Mouse (Mus musculus): Measurements from ENCODE around the gene Gm17359. TPM values are rescaled to one million over a fixed set of nuclear protein-coding genes. Genes with fewer than 3 reads are reported as not detected.
"Not testable (repeated sequence)": the region's sequence is repeated elsewhere in the genome, so short reads cannot be mapped to it uniquely, and the experiment has no call there.

Gene Gm17359
- total RNA-seq, 2 experiments from 2014 or later, result not detected

- no peak for DNase-seq
These were observed 78.6 kb downstream of the Gm17359 start for GRCm38 (mm10) chr3:79415081-79415480.

GRCm38 (mm10) chr3:79415929-79416328, 79.5 kb downstream of the Gm17359 start:
- DNase-seq, result no peak

DNA sequence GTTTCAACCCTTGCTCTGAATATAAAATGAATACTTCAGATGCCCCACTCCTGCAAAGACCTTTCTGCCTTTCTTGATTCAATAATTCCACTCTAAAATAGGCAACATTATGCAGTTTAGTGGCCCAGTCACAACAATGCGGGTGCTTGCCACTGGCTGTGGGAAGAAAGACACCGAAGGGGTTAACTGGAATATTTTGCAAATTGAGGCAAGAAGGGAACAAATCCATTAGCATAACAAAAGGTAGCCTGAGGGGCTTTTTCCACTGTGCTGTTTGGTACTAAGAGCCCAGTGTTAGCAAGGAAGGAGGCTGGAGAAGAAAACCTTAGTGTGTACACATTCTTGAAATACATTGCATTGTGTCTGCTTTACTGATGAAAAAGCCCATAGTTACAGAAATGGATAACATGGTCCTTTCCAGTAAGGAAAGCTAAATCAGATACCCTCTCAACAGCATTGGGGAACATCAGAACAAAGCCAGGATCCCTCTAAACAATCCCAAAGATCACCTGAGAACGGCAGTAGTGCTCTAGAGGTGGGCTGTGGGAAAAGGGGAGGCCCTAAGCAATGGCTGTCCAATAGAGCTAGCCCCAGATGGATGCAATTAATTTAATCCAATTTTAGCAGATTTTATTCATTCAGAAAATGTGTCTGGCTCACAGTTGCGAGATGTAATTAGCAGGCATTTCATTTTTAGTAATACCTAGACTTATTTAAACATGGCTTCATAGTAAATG, 80.7 kb downstream of the Gm17359 start:
- no peak for DNase-seq

- no peak for DNase-seq
These were observed 82.5 kb downstream of the Gm17359 start for GRCm38 (mm10) chr3:79418921-79419320.

GRCm38 (mm10) chr3:79425441-79425840, 89.0 kb downstream of the Gm17359 start:
- no peak for DNase-seq

DNA sequence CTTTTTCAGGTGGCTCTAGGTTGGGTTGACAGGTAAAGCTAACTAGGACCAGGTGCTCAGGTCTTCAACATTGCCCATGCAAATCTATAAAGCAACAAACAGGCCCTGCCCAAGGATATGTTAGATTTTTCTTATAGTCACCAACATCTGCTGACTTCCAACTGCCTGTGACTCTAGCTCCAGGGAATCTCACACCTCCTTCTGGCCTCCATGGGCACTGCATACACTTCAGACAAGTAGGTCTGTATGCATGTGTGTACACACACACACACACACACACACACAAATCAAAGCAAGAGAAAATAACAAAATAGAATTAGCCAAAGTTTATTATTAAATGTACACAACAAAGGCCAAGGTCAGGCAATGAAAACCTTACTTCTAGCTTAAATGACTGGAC, 97.1 kb downstream of the Gm17359 start:
- no peak for DNase-seq

DNA sequence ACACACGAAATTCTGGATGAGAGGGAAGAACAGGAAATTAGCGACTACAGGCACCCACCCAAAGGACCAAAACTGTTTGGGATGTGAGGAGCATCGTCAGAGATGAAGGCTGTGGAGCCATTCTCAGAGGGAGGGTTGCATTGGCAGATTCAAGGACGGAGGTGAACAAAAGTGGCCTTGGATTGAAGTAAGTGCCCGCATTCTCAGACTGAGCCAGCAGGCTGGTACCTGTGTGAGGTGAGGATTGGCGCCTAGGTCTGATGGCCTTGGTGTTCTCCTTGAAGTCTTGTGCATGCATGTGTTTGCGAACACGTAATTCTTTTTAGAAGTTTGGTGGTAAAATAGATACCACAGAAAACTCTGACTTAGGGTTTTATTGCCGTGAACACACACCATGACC, 98.0 kb downstream of the Gm17359 start:
- DNase-seq, result no peak

DNA sequence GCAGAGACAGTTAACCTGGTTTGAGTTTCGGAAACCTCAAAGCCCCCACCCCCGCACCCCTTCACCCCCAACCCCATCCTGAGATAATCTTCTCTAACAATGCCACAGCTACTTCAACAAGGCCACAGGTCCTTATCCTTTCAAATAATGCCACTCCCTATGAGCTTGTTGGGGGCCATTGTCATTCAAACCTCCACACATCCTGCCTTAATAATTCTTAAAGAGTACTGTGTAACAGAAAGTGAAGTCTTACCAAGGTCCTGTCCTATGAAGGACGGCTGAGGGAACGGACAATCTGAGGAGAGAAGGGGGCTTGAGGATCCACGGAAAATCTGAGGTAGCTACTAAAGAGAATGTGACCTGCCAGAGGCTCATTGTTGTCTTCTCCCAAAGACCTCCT, 98.5 kb downstream of the Gm17359 start:
- no peak for DNase-seq

DNA sequence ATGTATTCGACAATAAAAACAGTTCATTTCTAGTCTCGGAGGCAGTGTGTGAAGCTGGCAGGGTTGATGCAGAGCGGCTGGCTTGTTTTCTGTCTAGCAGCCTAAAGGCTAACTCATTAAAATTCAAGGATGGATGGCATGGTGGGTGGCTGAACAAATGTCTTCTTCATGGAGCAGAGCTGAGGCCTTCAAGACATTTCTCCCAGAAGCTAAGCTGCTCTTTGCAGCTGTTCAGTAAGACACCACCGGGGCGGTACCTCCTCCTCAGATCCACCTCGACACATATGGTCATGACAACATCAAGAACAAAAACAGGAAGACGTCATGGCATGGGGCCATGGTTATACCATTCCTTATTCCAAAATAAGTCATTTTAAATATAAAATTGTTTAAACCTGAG, 99.7 kb downstream of the Gm17359 start:
- DNase-seq, result no peak

DNA sequence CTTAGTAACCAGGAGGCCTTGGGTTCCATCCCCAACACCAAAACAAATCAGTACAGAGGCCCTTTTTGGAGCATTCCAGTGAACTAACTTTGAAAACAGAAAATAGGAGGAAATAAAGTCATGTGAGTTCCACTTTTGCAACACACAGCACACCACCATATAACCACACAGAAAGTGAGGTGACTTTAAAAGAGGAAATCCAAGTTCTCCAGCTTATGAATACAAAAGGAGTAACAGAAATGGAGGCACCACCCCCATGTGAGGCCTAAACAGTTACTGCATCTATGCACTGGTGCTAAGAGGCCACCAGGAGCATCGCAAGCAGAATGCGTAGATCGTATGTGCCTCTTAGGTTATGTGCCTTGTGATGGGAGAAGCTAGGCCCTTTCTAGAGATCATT, 101.8 kb downstream of the Gm17359 start:
- no peak for DNase-seq

- DNase-seq, result no peak
These were observed 104.6 kb downstream of the Gm17359 start for GRCm38 (mm10) chr3:79440976-79441491.

- no peak for DNase-seq
These were observed 107.4 kb downstream of the Gm17359 start for GRCm38 (mm10) chr3:79443850-79444249.

- no peak for DNase-seq
These were observed 108.6 kb downstream of the Gm17359 start for GRCm38 (mm10) chr3:79445041-79445440.

DNA sequence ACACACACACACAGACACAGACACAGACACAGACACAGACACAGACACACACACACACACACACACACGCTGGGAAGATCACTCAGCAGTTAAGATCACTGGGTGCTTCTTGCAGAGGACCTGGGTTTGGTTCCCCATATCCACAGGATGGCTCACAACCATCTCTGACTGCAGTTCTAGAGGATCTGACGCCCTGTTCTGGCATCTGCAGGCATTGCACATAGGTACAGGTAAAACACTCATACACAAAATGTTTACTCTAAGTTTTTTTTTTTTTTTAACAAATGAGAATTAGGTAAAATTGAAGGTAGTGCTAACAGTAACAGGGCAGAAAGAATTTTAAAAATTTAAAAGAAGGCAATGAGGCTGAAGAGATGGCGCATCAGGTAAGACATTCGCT, 109.7 kb downstream of the Gm17359 start:
- no peak for DNase-seq

DNA sequence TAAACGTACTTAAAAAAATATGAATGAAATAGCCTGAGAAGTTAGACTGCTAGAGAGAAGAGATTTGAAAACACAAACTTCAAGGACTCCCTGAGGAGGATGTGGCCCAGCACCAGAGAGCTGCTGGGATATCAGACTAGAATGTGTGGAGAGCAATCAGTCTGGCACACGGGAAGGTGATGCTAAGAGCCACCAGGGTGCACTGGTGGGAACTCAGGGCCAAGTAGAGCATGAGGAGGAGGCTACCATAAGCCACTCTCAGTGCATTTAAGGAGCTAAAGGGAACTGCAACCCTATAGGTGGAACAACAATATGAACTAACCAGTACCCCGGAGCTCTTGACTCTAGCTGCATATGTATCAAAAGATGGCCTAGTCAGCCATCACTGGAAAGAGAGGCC, 110.2 kb downstream of the Gm17359 start:
- DNase-seq, result not testable (repeated sequence)

GRCm38 (mm10) chr3:79448421-79448820, 112.0 kb downstream of the Gm17359 start:
- DNase-seq, result no peak

DNA sequence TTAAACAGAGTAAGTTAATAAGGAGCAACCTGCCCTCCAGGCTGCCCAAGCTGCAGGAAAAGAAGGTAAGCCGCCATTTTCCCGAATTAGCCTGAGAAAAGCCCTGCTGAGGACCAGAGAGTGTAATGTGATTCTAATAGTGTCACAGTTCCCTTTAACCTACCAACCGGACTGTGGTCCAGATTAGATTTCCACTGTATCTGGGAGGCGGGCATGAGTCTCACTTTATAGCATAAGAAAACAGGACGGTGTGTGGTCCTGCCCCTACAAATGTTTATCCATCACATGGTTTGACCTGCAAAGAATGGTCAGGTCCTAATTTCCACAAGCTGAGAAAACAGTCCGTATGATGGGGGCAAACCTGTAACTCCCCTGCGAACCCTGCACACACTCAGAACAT, 112.9 kb downstream of the Gm17359 start:
- no peak for DNase-seq

- no peak for DNase-seq
These were observed 116.3 kb downstream of the Gm17359 start for GRCm38 (mm10) chr3:79452696-79453263.

GRCm38 (mm10) chr3:79455761-79456160, 119.3 kb downstream of the Gm17359 start:
- DNase-seq, result no peak

DNA sequence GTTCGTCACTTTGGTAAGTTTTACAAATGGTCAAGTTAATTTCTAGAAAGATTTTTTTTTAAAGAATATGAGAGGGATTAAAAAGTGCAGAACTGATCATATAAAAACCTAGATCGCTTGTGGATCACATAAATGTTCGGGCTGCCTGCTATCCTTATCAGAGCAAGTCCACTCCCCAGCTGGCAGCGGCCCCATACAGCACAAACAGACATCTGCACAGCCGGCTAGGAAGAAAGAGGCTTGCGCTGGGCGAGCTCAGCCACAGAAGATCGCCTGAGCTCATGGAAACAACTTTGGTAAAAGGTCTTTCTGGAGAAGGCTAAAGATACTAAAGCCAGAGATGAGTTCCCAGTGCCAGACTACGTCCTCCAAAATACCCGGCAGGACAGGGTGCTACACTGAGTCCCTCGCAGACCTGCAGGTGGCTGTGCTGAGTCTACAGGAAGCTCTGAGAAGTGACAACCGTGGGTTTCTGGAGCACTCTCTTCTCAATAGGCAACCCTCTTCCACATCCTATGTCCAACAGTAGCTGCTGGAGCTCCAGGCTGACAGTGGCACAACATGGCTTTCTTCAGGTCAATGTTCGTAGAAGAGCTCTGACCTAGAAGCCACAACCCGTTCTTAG, 122.3 kb downstream of the Gm17359 start:
- no peak for DNase-seq

- DNase-seq, result no peak
These were observed 133.0 kb downstream of the Gm17359 start for GRCm38 (mm10) chr3:79469440-79469839.

DNA sequence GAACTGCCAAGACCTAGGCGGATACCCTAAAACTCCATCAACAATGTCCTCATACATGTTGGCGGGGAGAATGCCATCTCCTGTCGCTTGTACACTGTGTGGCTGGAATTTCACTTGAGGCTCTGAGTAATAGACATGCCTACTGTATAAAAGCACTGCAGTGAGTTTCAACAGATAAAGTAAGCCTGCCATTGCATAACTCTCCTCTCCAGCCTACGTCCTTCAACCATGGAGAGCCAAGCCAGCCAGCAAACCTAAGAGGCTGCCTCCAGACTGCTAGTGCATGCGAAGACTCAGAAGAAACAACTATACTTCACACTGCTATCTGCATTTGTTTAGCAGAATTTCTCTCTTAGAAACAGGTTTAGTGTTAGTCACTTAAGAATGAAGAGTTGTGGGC, 135.9 kb downstream of the Gm17359 start:
- DNase-seq, result peak in 1 of 2 experiments; percentile 45

- DNase-seq, result no peak
These were observed 138.4 kb downstream of the Gm17359 start for GRCm38 (mm10) chr3:79474911-79475310.
